ENCODE assay signal across 8 mouse cellular contexts in the genomic region with DNA sequence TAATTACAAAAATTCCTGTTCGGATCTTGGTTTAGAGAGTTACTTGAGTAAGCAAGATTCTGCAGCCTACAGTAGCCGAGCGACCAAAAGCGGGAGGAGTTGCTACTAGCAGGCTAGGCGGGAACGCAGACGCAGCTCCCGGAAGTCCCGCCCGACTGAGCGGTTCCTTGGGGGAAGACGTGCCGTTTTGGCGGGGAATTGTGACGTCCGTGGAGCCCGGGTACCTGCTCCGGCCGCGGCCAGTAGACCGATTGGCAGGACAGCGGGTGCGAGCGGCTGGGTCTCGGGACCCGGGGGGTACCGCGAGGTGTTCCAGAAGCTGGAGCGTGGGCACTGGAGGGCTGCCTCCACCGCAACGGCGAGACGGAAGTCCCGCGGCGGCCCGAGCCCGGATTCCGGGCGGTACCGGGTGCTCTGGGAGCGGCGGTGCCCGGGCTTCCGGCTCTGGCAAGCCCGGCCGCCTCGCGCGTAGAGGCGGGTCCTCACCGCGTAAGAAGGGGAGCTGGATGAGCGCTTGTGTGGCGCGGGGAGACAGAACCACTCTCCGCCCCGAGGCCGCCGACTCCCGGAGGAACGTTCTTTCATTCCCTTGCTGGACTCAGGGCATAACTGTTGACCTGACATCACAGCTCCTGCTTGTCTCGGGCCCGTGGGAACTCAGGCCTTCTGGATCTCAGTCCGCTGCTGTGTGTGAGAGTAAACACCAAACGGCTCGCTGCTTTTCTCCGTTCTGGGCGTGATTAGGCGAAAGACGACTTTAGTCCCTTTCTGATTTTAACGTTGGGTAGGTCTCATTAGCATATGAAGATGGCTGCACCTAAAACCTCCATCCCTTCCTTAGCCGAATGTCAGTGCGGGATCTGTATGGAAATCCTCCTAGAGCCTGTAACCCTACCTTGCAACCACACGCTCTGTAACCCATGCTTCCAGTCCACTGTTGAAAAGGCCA. TPM values are rescaled to one million over a fixed set of nuclear protein-coding genes. Genes with fewer than 3 reads are reported as not detected.
DNase-seq lines count a peak whose midpoint lies in the region; ATAC-seq and TF ChIP-seq lines count a peak whose summit lies in the region.

Gene Rnf168 (plus strand): TSS at position 152 of the 949 bp plus-strand sequence.

- peaks cover 6% of the 10 kb centered on the region for H3K4me1 ChIP-seq in bone marrow, adult 2 months (ENCODE audit: control insufficient read depth, insufficient read depth, low read length)
- peaks cover 9% of the 10 kb centered on the region; the same call in 1 of the 2 replicates for H3K4me1 ChIP-seq in embryonic facial prominence, embryonic 15.5 days
- H3K4me1 ChIP-seq in heart, embryonic 10.5 days: peaks cover 5% of the 10 kb centered on the region; the same call in 1 of the 2 replicates
- peaks cover 18% of the 10 kb centered on the region for H3K4me1 ChIP-seq in kidney, embryonic 15.5 days

- peak within 1 kb of the TSS; percentile 72 for H3K9ac ChIP-seq in embryonic facial prominence, embryonic 15.5 days
- peak within 1 kb of the TSS; percentile 91 for H3K9ac ChIP-seq in kidney, embryonic 15.5 days

- TF ChIP-seq CTCF in bone marrow, adult 2 months (IDR thresholded peaks at IDR 0.05; ENCODE audit: control insufficient read depth, insufficient read depth, low read length): no peak

- TF ChIP-seq POLR2A in bone marrow, adult 2 months (IDR thresholded peaks at IDR 0.05; ENCODE audit: borderline replicate concordance, control insufficient read depth, low read depth, low read length): peak; percentile 74; the same call in 1 of the 2 replicates

- peak; percentile 92 for ATAC-seq in embryonic facial prominence, embryonic 15.5 days (ENCODE audit: insufficient number of reproducible peaks, low FRiP score, low TSS enrichment, low read depth)
- ATAC-seq in kidney, embryonic 15.5 days (replicated peaks; ENCODE audit: low FRiP score): peak; percentile 96
- ATAC-seq in monocyte, adult 5-6 weeks (replicated peaks; ENCODE audit: insufficient number of reproducible peaks, low FRiP score, low TSS enrichment, poor library complexity, severe bottlenecking): peak; percentile 90

- peak within 1 kb of the TSS; percentile 95 for H3K4me3 ChIP-seq in bone marrow, adult 2 months (replicated peaks; ENCODE audit: control insufficient read depth, low read depth, low read length)
- peak within 1 kb of the TSS; percentile 78 for H3K4me3 ChIP-seq in embryonic facial prominence, embryonic 15.5 days (replicated peaks)
- H3K4me3 ChIP-seq in heart, embryonic 10.5 days: peak within 1 kb of the TSS; percentile 95
- peak within 1 kb of the TSS; percentile 84 for H3K4me3 ChIP-seq in kidney, embryonic 15.5 days (replicated peaks)

- no peaks in the 10 kb centered on the region for H3K27me3 ChIP-seq in embryonic facial prominence, embryonic 15.5 days
- H3K27me3 ChIP-seq in heart, embryonic 10.5 days (ENCODE audit: insufficient read depth, poor library complexity, severe bottlenecking): no peaks in the 10 kb centered on the region
- no peaks in the 10 kb centered on the region for H3K27me3 ChIP-seq in kidney, embryonic 15.5 days

- peak within 1 kb of the TSS; percentile 55 for H3K4me2 ChIP-seq in embryonic facial prominence, embryonic 15.5 days (replicated peaks)
- peak within 1 kb of the TSS; percentile 70 for H3K4me2 ChIP-seq in kidney, embryonic 15.5 days

- peaks cover 4% of the 10 kb centered on the region for H3K36me3 ChIP-seq in embryonic facial prominence, embryonic 15.5 days
- peaks cover 23% of the 10 kb centered on the region for H3K36me3 ChIP-seq in heart, embryonic 10.5 days
- H3K36me3 ChIP-seq in kidney, embryonic 15.5 days: peaks cover 26% of the 10 kb centered on the region

- WGBS in bone marrow, adult 2 months: under 1% methylated on average over 75 of the region's 75 CpGs
- WGBS in embryonic facial prominence, embryonic 15.5 days: under 1% methylated on average over 75 of the region's 75 CpGs
- under 1% methylated on average over 75 of the region's 75 CpGs for WGBS in heart, embryonic 10.5 days
- WGBS in kidney, embryonic 15.5 days: under 1% methylated on average over 75 of the region's 75 CpGs

- no peaks in the 10 kb centered on the region for H3K9me3 ChIP-seq in embryonic facial prominence, embryonic 15.5 days (replicated peaks)
- peaks cover 7% of the 10 kb centered on the region; the same call in 1 of the 2 replicates for H3K9me3 ChIP-seq in heart, embryonic 10.5 days
- peaks cover 6% of the 10 kb centered on the region; the same call in 1 of the 2 replicates for H3K9me3 ChIP-seq in kidney, embryonic 15.5 days (replicated peaks)

- DNase-seq in 416B (ENCODE audit: low read depth) (peak; percentile 92), liver (peak; percentile 94)
- peak; percentile 97 for DNase-seq in heart, embryonic 10.5 days (ENCODE audit: low spot score)
- peak; percentile 91 to 94 for DNase-seq in spleen, postnatal 4 days (ENCODE audit: low spot score in 2 of 2)

- H3K27ac ChIP-seq in bone marrow, adult 2 months (ENCODE audit: control insufficient read depth, insufficient read depth, low read depth, low read length, poor library complexity): peak within 1 kb of the TSS; percentile 86
- peak within 1 kb of the TSS; percentile 95 for H3K27ac ChIP-seq in embryonic facial prominence, embryonic 15.5 days (replicated peaks)
- H3K27ac ChIP-seq in heart, embryonic 10.5 days: peak within 1 kb of the TSS; percentile 99
- H3K27ac ChIP-seq in kidney, embryonic 15.5 days: peak within 1 kb of the TSS; percentile 99

RNA-seq across cellular contexts. Expression of gene Rnf168, which starts in this region (rescaled TPM):
- polyA plus RNA-seq in bone marrow, adult 2 months (2011; ENCODE audit: insufficient read depth, insufficient read length, low replicate concordance, missing spikeins): 22.6 and 32.5 TPM in 2 replicates
- 28.9 and 34.5 TPM in 2 replicates for polyA plus RNA-seq in embryonic facial prominence, embryonic 15.5 days (2015; fragmentation: Nextera tagmentation; extraction: Ambion mirVana)
- polyA plus RNA-seq in heart, embryonic 10.5 days (2016; fragmentation: Nextera tagmentation; extraction: Ambion mirVana): 22.0 and 24.4 TPM in 2 replicates
- 31.2 and 31.5 TPM in 2 replicates for polyA plus RNA-seq in kidney, embryonic 15.5 days (2015; fragmentation: Nextera tagmentation; extraction: Ambion mirVana)
- 25.0 to 33.0 TPM (median 27.0 TPM) in 3 replicates for total RNA-seq in monocyte, adult 5-6 weeks (2017)

Comparison
In these comparisons a context has a peak if more than half of its experiments do, and no peak if none do; other contexts are left out.
1. Peak in every context shown above with its lines: DNase-seq, ATAC-seq, H3K4me3 ChIP-seq and H3K27ac ChIP-seq.